Mouse (Mus musculus): ENCODE results near the gene Eng. TPM values are rescaled to one million over a fixed set of nuclear protein-coding genes. Genes with fewer than 3 reads are reported as not detected.
A peak's percentile ranks its signal among the peaks of the same experiment; 100 is the strongest.

The Eng gene
- polyA plus RNA-seq, 1 experiment from 2014 or later: 28.4 TPM

DNA sequence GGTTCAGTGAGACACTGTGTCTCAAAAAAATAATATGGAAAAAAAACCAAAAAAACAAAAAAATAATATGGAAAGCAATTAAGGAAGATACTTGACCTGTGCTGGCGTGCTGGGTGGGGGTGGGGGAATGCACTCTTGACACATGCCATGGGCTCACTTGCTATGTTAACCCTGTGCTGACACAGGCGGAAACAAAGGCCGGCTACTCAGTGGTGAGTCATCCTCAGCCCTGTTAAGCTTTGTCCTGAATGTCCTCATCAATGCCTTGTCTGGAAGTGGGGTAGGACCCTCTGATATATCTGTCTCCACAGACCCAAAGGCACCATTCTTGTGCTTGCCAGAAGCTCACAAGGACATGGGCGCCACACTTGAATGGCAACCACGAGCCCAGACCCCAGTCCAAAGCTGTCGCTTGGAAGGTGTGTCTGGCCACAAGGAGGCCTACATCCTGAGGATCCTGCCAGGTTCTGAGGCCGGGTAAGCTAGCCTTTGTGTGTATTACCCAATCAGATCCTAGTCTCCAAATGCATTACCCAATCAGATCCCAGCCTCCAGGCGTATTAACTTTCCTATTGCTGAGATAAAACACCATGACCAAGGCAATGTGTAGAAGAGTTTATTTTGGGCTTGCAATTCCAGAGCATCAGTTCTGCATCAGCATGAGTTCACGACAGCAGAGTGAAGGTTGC lies 25.7 kb downstream of the Eng start:
- Histone ChIP-seq H3K36me3 (no peaks in the 10 kb centered on the region), H3K27me3 (no peaks in the 10 kb centered on the region), H3K9ac (no peak overlapping the region), H3K27ac (replicated peaks) (no peak overlapping the region), H3K9me3 (no peaks in the 10 kb centered on the region), H3K4me2 (no peak overlapping the region), H3K4me3 (no peak overlapping the region), H3K4me1 (replicated peaks) (peaks cover 8% of the 10 kb centered on the region; the same call in 1 of the 2 replicates)
- 68% methylated on average over 9 of the region's 9 CpGs for WGBS
- no peak for ATAC-seq (ENCODE audit: low read depth)

GRCm38 (mm10) chr2:32673176-32673917 lies 27.0 kb downstream of the Eng start:
- no peak overlapping the region for H3K27ac ChIP-seq (replicated peaks)
- WGBS: 86% methylated on average over 16 of the region's 16 CpGs
- H3K27me3 ChIP-seq: no peaks in the 10 kb centered on the region
- H3K36me3 ChIP-seq: no peaks in the 10 kb centered on the region
- H3K4me1 ChIP-seq (replicated peaks): no peaks in the 10 kb centered on the region
- no peak overlapping the region for H3K4me3 ChIP-seq
- ATAC-seq (ENCODE audit: low read depth): no peak
- no peak overlapping the region for H3K9ac ChIP-seq
- no peak overlapping the region for H3K4me2 ChIP-seq
- no peaks in the 10 kb centered on the region for H3K9me3 ChIP-seq

- Histone ChIP-seq H3K9me3 (no peaks in the 10 kb centered on the region), H3K4me2 (no peak overlapping the region), H3K27ac (replicated peaks) (no peak overlapping the region), H3K36me3 (no peaks in the 10 kb centered on the region), H3K4me1 (replicated peaks) (peaks cover 14% of the 10 kb centered on the region), H3K4me3 (no peak overlapping the region), H3K27me3 (no peaks in the 10 kb centered on the region), H3K9ac (no peak overlapping the region)
- 88% methylated on average over 3 of the region's 3 CpGs for WGBS
- no peak for ATAC-seq (ENCODE audit: low read depth)
Observed at GRCm38 (mm10) chr2:32676821-32677220, 30.4 kb downstream of the Eng start.

DNA sequence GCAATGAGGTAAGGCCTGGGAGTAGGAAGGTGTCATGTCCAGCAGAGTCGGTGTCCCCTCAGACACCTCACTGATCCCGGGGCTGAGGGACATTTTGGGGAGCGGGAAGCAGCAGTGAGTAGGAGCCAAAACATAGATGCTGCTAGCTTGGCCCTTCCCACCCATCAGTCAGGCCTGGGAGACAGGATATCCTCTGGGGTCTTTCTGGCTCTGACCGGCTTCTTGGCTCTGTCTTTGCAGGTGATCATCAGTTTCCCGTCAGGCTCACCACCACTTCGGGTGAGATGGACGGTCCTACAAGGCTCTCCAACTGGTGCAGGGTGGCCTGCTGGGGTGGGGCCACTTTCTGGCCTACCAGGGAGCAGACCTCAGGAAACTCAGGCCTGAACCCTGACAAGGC lies 31.3 kb downstream of the Eng start:
- Histone ChIP-seq H3K27ac (replicated peaks) (no peak overlapping the region), H3K36me3 (peaks cover 8% of the 10 kb centered on the region), H3K4me3 (no peak overlapping the region), H3K4me2 (no peak overlapping the region), H3K27me3 (no peaks in the 10 kb centered on the region), H3K9ac (no peak overlapping the region), H3K4me1 (replicated peaks) (peaks cover 17% of the 10 kb centered on the region), H3K9me3 (no peaks in the 10 kb centered on the region)
- ATAC-seq (ENCODE audit: low read depth): no peak
- WGBS: 89% methylated on average over 7 of the region's 7 CpGs

DNA sequence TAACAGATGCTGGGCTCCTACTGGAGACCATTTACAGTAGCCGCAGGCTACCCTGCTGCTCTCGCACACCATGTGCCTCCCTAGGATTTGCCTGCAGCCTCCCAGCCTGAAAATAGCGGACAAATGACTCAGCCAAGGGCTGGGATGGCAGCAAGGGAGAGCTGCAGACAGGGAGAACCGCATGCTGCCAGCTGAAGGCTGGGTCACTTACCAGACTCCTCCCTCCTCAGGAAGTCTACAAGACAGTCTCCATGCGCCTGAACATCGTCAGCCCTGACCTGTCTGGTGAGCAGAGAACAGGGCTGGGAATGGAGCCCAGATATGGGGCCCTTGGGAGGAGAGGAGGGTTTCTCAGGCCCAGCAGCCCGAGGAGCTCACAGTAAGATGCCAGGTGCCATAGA lies 33.7 kb downstream of the Eng start:
- ATAC-seq (ENCODE audit: low read depth): no peak

DNA sequence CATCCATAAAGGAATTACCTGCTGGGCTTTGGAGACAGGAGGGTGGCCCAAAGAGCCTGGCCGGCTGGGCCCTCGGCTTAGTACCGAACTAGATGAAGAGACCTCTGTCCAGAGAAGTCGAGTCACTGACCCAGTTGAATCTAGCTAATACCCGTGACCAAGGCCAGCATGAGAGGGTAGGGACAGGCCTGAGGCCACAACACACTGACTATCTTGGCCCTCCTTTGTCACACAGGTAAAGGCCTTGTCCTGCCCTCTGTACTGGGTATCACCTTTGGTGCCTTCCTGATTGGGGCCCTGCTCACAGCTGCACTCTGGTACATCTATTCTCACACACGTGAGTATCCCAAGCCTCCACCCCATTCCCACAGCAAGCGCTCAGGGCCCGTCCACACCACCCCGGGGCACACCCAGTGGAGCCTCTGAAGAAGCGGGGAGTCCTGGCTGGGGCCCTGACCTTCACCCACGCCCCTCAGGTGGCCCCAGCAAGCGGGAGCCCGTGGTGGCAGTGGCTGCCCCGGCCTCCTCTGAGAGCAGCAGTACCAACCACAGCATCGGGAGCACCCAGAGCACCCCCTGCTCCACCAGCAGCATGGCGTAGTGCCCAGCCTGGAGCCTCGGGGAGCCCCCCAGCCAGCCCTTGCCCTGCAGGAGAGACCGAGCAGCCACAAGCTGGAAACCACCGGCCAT lies 34.7 kb downstream of the Eng start:
- no peak for ATAC-seq (ENCODE audit: low read depth)
- Histone ChIP-seq H3K9me3 (no peaks in the 10 kb centered on the region), H3K27ac (replicated peaks) (0 out of 2 replicates have a peak overlapping the region, but pooled peaks have one; percentile 34), H3K27me3 (no peaks in the 10 kb centered on the region), H3K4me1 (replicated peaks) (peaks cover 17% of the 10 kb centered on the region), H3K36me3 (peaks cover 42% of the 10 kb centered on the region), H3K9ac (peak overlapping the region; percentile 6; the same call in 1 of the 2 replicates), H3K4me2 (no peak overlapping the region), H3K4me3 (no peak overlapping the region)
- 86% methylated on average over 19 of the region's 19 CpGs for WGBS

More for the DNA sequence above, 33.7 kb downstream of the Eng start:
- no peaks in the 10 kb centered on the region for H3K9me3 ChIP-seq
- no peak overlapping the region for H3K4me3 ChIP-seq
- H3K9ac ChIP-seq: peak overlapping the region; percentile 52; the same call in 1 of the 2 replicates
- peaks cover 17% of the 10 kb centered on the region for H3K4me1 ChIP-seq (replicated peaks)
- 51% methylated on average over 7 of the region's 7 CpGs for WGBS
- no peaks in the 10 kb centered on the region for H3K27me3 ChIP-seq
- peak overlapping the region; percentile 34 for H3K27ac ChIP-seq (replicated peaks)
- peaks cover 32% of the 10 kb centered on the region for H3K36me3 ChIP-seq
- H3K4me2 ChIP-seq: no peak overlapping the region

GRCm38 (mm10) chr2:32681754-32682153 lies 35.4 kb downstream of the Eng start:
- WGBS: 63% methylated on average over 6 of the region's 6 CpGs
- Histone ChIP-seq H3K4me2 (no peak overlapping the region), H3K27ac (replicated peaks) (no peak overlapping the region), H3K4me1 (replicated peaks) (peaks cover 17% of the 10 kb centered on the region), H3K4me3 (no peak overlapping the region), H3K9ac (no peak overlapping the region), H3K9me3 (no peaks in the 10 kb centered on the region), H3K36me3 (peaks cover 48% of the 10 kb centered on the region), H3K27me3 (no peaks in the 10 kb centered on the region)
- ATAC-seq (ENCODE audit: low read depth): no peak

GRCm38 (mm10) chr2:32682721-32683417 lies 36.5 kb downstream of the Eng start:
- no peak for ATAC-seq (ENCODE audit: low read depth)
- peaks cover 17% of the 10 kb centered on the region for H3K4me1 ChIP-seq (replicated peaks)
- no peak overlapping the region for H3K4me3 ChIP-seq
- WGBS: 86% methylated on average over 14 of the region's 14 CpGs
- H3K27ac ChIP-seq (replicated peaks): no peak overlapping the region
- no peaks in the 10 kb centered on the region for H3K27me3 ChIP-seq
- H3K36me3 ChIP-seq: peaks cover 57% of the 10 kb centered on the region
- H3K9ac ChIP-seq: no peak overlapping the region
- H3K4me2 ChIP-seq: no peak overlapping the region
- no peaks in the 10 kb centered on the region for H3K9me3 ChIP-seq

- peaks cover 17% of the 10 kb centered on the region for H3K4me1 ChIP-seq (replicated peaks)
- WGBS: 93% methylated on average over 10 of the region's 10 CpGs
- H3K9me3 ChIP-seq: no peaks in the 10 kb centered on the region
- H3K27ac ChIP-seq (replicated peaks): no peak overlapping the region
- no peaks in the 10 kb centered on the region for H3K27me3 ChIP-seq
- ATAC-seq (ENCODE audit: low read depth): no peak
- no peak overlapping the region for H3K9ac ChIP-seq
- peaks cover 57% of the 10 kb centered on the region for H3K36me3 ChIP-seq
- H3K4me3 ChIP-seq: no peak overlapping the region
- no peak overlapping the region for H3K4me2 ChIP-seq
Observed at GRCm38 (mm10) chr2:32683701-32684100, 37.3 kb downstream of the Eng start.

GRCm38 (mm10) chr2:32684681-32685428 lies 38.5 kb downstream of the Eng start:
- Histone ChIP-seq H3K4me3 (no peak overlapping the region), H3K27me3 (no peaks in the 10 kb centered on the region), H3K27ac (replicated peaks) (no peak overlapping the region; the same call in 1 of the 2 replicates), H3K9ac (no peak overlapping the region), H3K4me1 (replicated peaks) (peaks cover 16% of the 10 kb centered on the region), H3K36me3 (peaks cover 57% of the 10 kb centered on the region), H3K4me2 (no peak overlapping the region), H3K9me3 (no peaks in the 10 kb centered on the region)
- ATAC-seq (ENCODE audit: low read depth): no peak
- WGBS: 92% methylated on average over 15 of the region's 15 CpGs

- WGBS: 93% methylated on average over 3 of the region's 3 CpGs
- H3K27ac ChIP-seq (replicated peaks): no peak overlapping the region
- H3K4me2 ChIP-seq: no peak overlapping the region
- no peaks in the 10 kb centered on the region for H3K27me3 ChIP-seq
- H3K9me3 ChIP-seq: no peaks in the 10 kb centered on the region
- no peak for ATAC-seq (ENCODE audit: low read depth)
- H3K4me1 ChIP-seq (replicated peaks): peaks cover 6% of the 10 kb centered on the region
- H3K36me3 ChIP-seq: peaks cover 57% of the 10 kb centered on the region
- no peak overlapping the region for H3K9ac ChIP-seq
- no peak overlapping the region for H3K4me3 ChIP-seq
Observed at GRCm38 (mm10) chr2:32685807-32686206, 39.4 kb downstream of the Eng start.
